Mouse (Mus musculus) heart, adult 2 months (tissue): ENCODE measurements around the gene Nhsl2. TPM values are rescaled to one million over a fixed set of nuclear protein-coding genes. Genes with fewer than 3 reads are reported as not detected.
A peak's percentile ranks its signal among the peaks of the same experiment; 100 is the strongest.

Source experiments
- DNase-seq, 2 experiments: peaks; one replicate each; pipeline ENCODE4 v3.0.0; 2021
- H3K27ac ChIP-seq: fragments of 200-600 bp; 2 replicates; pipeline ENCODE4 v1.8.1; 2022
- H3K27me3 ChIP-seq: fragments of 200-500 bp; 2 replicates; pipeline ENCODE4 v1.6.1; 2012; ENCODE audit warnings: mild to moderate bottlenecking, low read length, inconsistent platforms, mixed read lengths; ENCODE audit not compliant: control insufficient read depth, insufficient read depth
- H3K36me3 ChIP-seq: fragments of 200-500 bp; 2 replicates; pipeline ENCODE4 v1.6.1; 2012; ENCODE audit warnings: low read length, inconsistent platforms; ENCODE audit not compliant: control insufficient read depth, insufficient read depth
- H3K4me1 ChIP-seq: fragments of 200-500 bp; 2 replicates; pipeline ENCODE4 v1.6.1; 2011; ENCODE audit warnings: low read length; ENCODE audit not compliant: control insufficient read depth, insufficient read depth
- H3K4me3 ChIP-seq: fragments of 200-600 bp; 2 replicates; pipeline ENCODE4 v1.8.1; 2022
- H3K79me2 ChIP-seq: fragments of 200-500 bp; replicated peaks from 2 replicates; pipeline ENCODE4 v1.6.1; 2012; ENCODE audit warnings: mild to moderate bottlenecking, inconsistent platforms, low read length, moderate library complexity, mixed read lengths; ENCODE audit not compliant: control insufficient read depth, insufficient read depth
- H3K9ac ChIP-seq: fragments of 200-500 bp; 2 replicates; pipeline ENCODE4 v1.6.1; 2012; ENCODE audit warnings: low read depth, mild to moderate bottlenecking, control low read depth, inconsistent platforms, low read length, mixed read lengths
- CTCF ChIP-seq: fragments of 200-600 bp; IDR thresholded peaks from 2 replicates; pipeline ENCODE4 v1.8.1; 2022; ENCODE audit warnings: antibody characterized with exemption, mild to moderate bottlenecking, moderate library complexity
- EP300 ChIP-seq: fragments of 200-500 bp; IDR thresholded peaks from 2 replicates; pipeline ENCODE4 v1.6.1; 2011; ENCODE audit warnings: low read depth, low read length, control low read depth; ENCODE audit not compliant: insufficient read depth
- POLR2A ChIP-seq: fragments of 200-500 bp; IDR thresholded peaks from 2 replicates; pipeline ENCODE4 v1.6.1; 2011; ENCODE audit warnings: mild to moderate bottlenecking, low read depth, low read length, control low read depth; ENCODE audit not compliant: insufficient read depth
- WGBS: fragments of 180-500 bp; shearing (Covaris S2); methylation state at CpG from one replicate; pipeline ENCODE4 v1.1.7; 2018; 5-methylcytosine and 5-hydroxymethylcytosine counted together
- intact Hi-C: fragments of 180-260 bp; cut with DNase I; formaldehyde crosslinking; loops from one replicate; pipeline ENCODE4 v1.15.1; 2025
- polyA plus RNA-seq: library from polyadenylated mRNA; depleted of rRNA; stranded (reverse); fragments of >200 nt; gene quantifications from 2 replicates; pipeline ENCODE4 v1.2.3, GENCODE M21; 2012
- total RNA-seq, 2 experiments: library from RNA; stranded (reverse); gene quantifications; 2 replicates each; pipeline ENCODE4 v1.2.3; 2021

The Nhsl2 gene
- total and polyA plus RNA-seq, 3 experiments = 1.4 to 4.2 (median 3.6) TPM

DNA sequence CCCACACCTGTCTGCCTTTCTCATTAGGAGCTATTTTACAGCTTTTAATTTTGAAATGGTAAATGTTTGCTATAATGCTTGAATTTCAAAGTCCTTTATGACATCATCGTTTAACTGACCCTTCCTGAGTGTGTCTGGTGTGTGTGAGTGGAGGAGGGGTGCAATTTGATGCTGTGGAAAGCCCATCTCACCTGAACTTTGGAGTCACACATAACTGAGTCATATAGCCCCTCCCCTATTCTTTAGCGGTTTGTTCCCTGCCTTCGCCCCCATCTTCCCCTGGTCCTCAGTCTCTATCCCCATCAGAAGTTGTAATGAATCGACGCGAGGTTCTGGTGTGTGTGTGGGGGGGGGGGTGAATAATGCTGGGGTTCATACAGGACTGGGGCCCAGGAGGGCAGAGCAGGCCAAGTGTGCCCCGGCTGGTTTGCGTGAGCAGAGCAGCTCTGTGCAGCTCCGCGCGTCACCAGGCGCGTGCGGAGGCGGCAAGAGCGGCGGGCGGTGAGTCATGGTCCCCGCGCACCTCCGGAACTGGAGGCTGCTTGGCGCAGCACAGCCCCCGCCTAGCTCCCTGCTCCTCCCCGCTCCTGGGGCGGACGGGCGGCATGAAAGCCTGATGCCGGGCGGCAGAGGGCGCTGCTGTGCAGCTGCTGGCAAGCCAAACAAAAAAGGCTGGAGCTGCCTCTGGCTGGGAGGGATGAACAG is 104.8 kb downstream of the Nhsl2 start:
- H3K4me3 ChIP-seq = no peak overlapping the region
- H3K27me3 ChIP-seq = no peaks in the 10 kb centered on the region
- peaks cover 5% of the 10 kb centered on the region; the same call in 1 of the 2 replicates for H3K4me1 ChIP-seq
- DNase-seq = peak; percentile 89 to 91
- no peak overlapping the region for H3K27ac ChIP-seq
- no peaks in the 10 kb centered on the region for H3K79me2 ChIP-seq
- TF ChIP-seq EP300 (peak; percentile 44; the same call in 1 of the 2 replicates), CTCF (peak; percentile 96), POLR2A (no peak)
- WGBS = 14% methylated on average over 30 of the region's 30 CpGs
- intact Hi-C loops = loop anchor here (1.0 to 5.0 kb wide), 2 partner anchors 110 to 233 kb away; partner anchors contain the start of gene Rps4x
- H3K9ac ChIP-seq = peak overlapping the region; percentile 43
- H3K36me3 ChIP-seq = no peaks in the 10 kb centered on the region

DNA sequence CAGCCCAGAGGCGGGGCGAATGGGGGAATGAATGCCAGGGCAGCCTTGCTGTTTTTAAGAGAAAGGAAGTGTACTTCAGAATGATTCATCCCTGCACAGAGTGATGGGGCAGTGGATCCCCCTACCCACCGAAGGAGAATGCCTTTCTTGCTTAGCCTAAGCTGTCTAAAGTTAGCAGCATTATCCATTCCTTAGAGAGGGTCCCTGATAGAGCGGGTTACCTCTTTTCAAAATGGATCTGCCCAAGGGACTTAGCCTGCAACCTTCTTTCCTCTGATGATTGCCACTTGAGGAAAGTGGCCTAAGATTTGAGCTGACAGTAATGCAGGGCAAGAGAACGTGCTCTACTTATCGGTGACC is 105.3 kb downstream of the Nhsl2 start:
- H3K79me2 ChIP-seq = no peaks in the 10 kb centered on the region
- no peak for DNase-seq
- H3K36me3 ChIP-seq = no peaks in the 10 kb centered on the region
- no peak overlapping the region; the same call in 1 of the 2 replicates for H3K9ac ChIP-seq
- 44% methylated on average over 6 of the region's 6 CpGs for WGBS
- TF ChIP-seq POLR2A = no peak
- no peak for TF ChIP-seq CTCF
- TF ChIP-seq EP300 = no peak
- intact Hi-C loops = loop anchor here (1.0 to 5.0 kb wide), 2 partner anchors 110 to 233 kb away; partner anchors contain the start of gene Rps4x
- peaks cover 5% of the 10 kb centered on the region; the same call in 1 of the 2 replicates for H3K4me1 ChIP-seq
- H3K4me3 ChIP-seq = no peak overlapping the region
- H3K27ac ChIP-seq = no peak overlapping the region
- no peaks in the 10 kb centered on the region for H3K27me3 ChIP-seq

DNA sequence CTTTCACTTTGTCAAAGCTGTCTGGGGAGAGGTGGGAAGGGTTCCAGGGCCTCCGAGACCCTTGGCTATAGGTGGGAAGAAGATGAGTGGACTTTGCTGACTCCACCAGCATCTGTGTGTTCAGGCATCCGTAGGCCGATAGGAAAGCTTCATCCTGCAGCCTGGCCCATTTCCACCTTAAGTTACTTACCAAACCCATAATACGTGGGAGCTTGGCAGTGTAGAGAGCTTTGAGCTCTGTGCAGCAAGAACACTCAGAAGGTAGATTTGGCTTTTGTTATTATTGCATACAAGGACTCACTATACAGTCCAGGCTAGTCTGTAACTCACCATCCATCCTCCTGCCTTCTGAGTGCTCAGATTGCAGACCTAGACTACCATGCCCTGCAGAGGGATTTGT is 112.7 kb downstream of the Nhsl2 start:
- Histone ChIP-seq H3K27me3 (no peaks in the 10 kb centered on the region), H3K4me1 (no peaks in the 10 kb centered on the region; the same call in 1 of the 2 replicates), H3K36me3 (no peaks in the 10 kb centered on the region), H3K4me3 (no peak overlapping the region), H3K9ac (no peak overlapping the region), H3K79me2 (no peaks in the 10 kb centered on the region), H3K27ac (no peak overlapping the region)
- DNase-seq = no peak
- WGBS = 76% methylated on average over 4 of the region's 4 CpGs
- intact Hi-C loops = no loop called here
- TF ChIP-seq POLR2A = no peak
- TF ChIP-seq CTCF = no peak
- TF ChIP-seq EP300 = no peak

DNA sequence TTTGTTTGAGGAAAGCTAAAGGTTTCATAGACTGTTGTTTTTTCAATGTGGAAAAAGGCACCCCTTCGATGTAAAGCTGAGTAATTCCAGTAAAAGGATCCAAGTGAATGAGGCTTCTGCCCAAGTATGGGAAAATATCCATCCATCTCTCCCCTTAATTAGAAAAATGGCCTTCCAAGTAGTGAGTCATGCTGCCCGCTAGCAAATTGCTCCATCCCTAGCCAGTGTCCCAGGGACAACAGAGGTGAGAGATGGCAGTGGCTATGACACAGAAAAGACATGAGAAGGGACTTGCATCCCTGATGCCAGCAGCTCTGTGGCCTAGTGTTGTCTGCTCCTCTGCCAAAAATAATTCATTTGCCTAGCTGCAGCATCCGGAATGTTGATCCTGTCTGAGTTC is 114.5 kb downstream of the Nhsl2 start:
- intact Hi-C loops = no loop called here
- 65% methylated on average over 3 of the region's 3 CpGs for WGBS
- Histone ChIP-seq H3K4me1 (no peaks in the 10 kb centered on the region), H3K4me3 (no peak overlapping the region), H3K79me2 (no peaks in the 10 kb centered on the region), H3K27ac (no peak overlapping the region), H3K27me3 (no peaks in the 10 kb centered on the region), H3K9ac (no peak overlapping the region), H3K36me3 (no peaks in the 10 kb centered on the region)
- no peak for TF ChIP-seq CTCF
- no peak for TF ChIP-seq POLR2A
- no peak for TF ChIP-seq EP300
- no peak for DNase-seq

DNA sequence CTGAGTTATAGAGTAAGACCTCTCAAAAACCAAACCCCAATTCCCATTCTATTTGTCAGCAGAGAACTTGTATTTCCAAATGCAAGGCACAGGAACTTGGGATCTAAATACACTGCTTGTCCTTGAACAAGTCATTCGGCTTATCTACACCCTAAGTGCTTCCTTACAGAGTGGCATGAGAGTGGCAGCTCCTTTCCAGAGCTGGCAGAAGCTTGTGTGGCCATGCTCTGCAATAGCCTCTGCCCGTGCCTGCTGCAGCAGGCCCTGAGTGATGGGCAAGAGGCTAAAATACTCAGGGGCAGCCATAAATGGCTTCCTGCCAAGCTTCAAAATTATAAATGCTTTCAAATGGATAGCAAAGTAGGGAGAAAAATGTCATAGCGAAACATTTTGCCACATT is 123.8 kb downstream of the Nhsl2 start:
- no peak overlapping the region for H3K4me3 ChIP-seq
- TF ChIP-seq EP300 (no peak), CTCF (no peak), POLR2A (no peak)
- 63% methylated on average over 3 of the region's 3 CpGs for WGBS
- no peaks in the 10 kb centered on the region for H3K79me2 ChIP-seq
- H3K36me3 ChIP-seq = no peaks in the 10 kb centered on the region
- no peak overlapping the region for H3K27ac ChIP-seq
- no peak overlapping the region for H3K9ac ChIP-seq
- intact Hi-C loops = no loop called here
- no peak for DNase-seq
- no peaks in the 10 kb centered on the region for H3K4me1 ChIP-seq
- H3K27me3 ChIP-seq = no peaks in the 10 kb centered on the region

DNA sequence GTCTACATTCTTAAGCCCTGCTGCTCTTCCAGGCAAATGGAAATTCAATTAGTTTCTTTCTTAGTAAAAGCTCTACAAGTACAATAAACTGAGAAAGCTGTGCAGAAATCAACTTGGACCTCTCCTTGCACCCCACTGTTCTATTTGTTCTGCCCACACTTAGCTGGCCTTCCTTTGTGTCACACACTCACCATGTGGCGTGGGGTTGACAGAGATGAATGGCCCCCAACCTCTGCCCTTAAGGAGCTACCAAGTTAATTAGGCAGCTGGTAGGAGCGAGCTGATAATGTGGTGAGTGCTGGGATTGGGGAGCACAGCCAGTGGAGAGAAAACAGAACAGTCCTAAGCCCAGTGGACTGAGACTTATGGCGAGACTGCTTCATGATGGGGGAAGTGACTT is 127.7 kb downstream of the Nhsl2 start:
- no peak for TF ChIP-seq POLR2A
- no peak for TF ChIP-seq CTCF
- no peak for TF ChIP-seq EP300
- Histone ChIP-seq H3K36me3 (no peaks in the 10 kb centered on the region), H3K27me3 (no peaks in the 10 kb centered on the region), H3K4me3 (no peak overlapping the region), H3K4me1 (no peaks in the 10 kb centered on the region), H3K79me2 (no peaks in the 10 kb centered on the region), H3K9ac (no peak overlapping the region), H3K27ac (no peak overlapping the region)
- intact Hi-C loops = no loop called here
- WGBS = 72% methylated on average over 3 of the region's 3 CpGs
- no peak for DNase-seq
